Mouse (Mus musculus) G1E (cell line): ENCODE measurements around the gene Mecom. TPM values are rescaled to one million over a fixed set of nuclear protein-coding genes. Genes with fewer than 3 reads are reported as not detected.

Source experiments
- ATAC-seq: 2 replicates; pipeline ENCODE4 v1.8.0; 2016; ENCODE audit warnings: mild to moderate bottlenecking; ENCODE audit not compliant: insufficient number of reproducible peaks, poor library complexity, low FRiP score, severe bottlenecking; ENCODE audit errors: extremely low read depth
- DNase-seq: peaks from one replicate; pipeline ENCODE4 v3.0.0; 2012; ENCODE audit warnings: low spot score
- H3K27me3 ChIP-seq: 2 replicates; pipeline ENCODE4 v1.6.1; 2012; ENCODE audit warnings: mild to moderate bottlenecking, low read length, inconsistent platforms; ENCODE audit not compliant: insufficient read depth
- H3K36me3 ChIP-seq: replicated peaks from 2 replicates; pipeline ENCODE3; 2012; ENCODE audit warnings: mild to moderate bottlenecking, inconsistent platforms
- H3K4me1 ChIP-seq: 2 replicates; pipeline ENCODE4 v1.6.1; 2012; ENCODE audit warnings: low read depth, low read length, inconsistent platforms, mixed read lengths; ENCODE audit not compliant: insufficient read depth
- H3K4me3 ChIP-seq: 2 replicates; pipeline ENCODE4 v1.5.1; 2012; ENCODE audit warnings: low read depth, mild to moderate bottlenecking, inconsistent platforms, low read length, moderate library complexity, mixed read lengths
- H3K9me3 ChIP-seq: replicated peaks from 2 replicates; pipeline ENCODE4 v1.6.1; 2012; ENCODE audit warnings: inconsistent platforms
- CTCF ChIP-seq: IDR thresholded peaks from 2 replicates; pipeline ENCODE4 v1.5.1; 2012; ENCODE audit warnings: low read depth, low read length, inconsistent platforms, mixed read lengths
- GATA1 ChIP-seq: IDR thresholded peaks from 2 replicates; pipeline ENCODE4 v1.6.1; 2012; ENCODE audit warnings: borderline replicate concordance, low read length, inconsistent platforms, mixed read lengths
- GATA2 ChIP-seq: IDR thresholded peaks from 2 replicates; pipeline ENCODE4 v1.6.1; 2012; ENCODE audit warnings: low read depth, low read length, inconsistent platforms, borderline replicate concordance
- POLR2AphosphoS5 ChIP-seq: IDR thresholded peaks from 2 replicates; pipeline ENCODE4 v1.6.1; 2012; ENCODE audit warnings: low read depth, low read length, inconsistent platforms; ENCODE audit not compliant: insufficient replicate concordance
- TAL1 ChIP-seq: conservative IDR thresholded peaks from 2 replicates; pipeline ENCODE4 v1.6.1; 2012; ENCODE audit warnings: low read depth, low read length, inconsistent platforms, mixed read lengths
- polyA plus RNA-seq: library from polyadenylated mRNA; stranded (reverse); fragments of >175 nt; gene quantifications from 2 replicates; pipeline ENCODE4 v1.2.3, GENCODE M21; 2012
- total RNA-seq, 2 experiments: library from RNA; stranded (forward) in 1 of 2; stranded (reverse) in 1 of 2; fragments of 200-1000 nt in 1 of 2; fragments of >200 nt in 1 of 2; fragmentation: Nextera tagmentation in 1 of 2; gene quantifications; 2 replicates each; pipeline ENCODE4 v1.2.3; 2014 to 2017

Gene Mecom
- total and polyA plus RNA-seq, 3 experiments: 0.05 TPM; not detected in 2

DNA sequence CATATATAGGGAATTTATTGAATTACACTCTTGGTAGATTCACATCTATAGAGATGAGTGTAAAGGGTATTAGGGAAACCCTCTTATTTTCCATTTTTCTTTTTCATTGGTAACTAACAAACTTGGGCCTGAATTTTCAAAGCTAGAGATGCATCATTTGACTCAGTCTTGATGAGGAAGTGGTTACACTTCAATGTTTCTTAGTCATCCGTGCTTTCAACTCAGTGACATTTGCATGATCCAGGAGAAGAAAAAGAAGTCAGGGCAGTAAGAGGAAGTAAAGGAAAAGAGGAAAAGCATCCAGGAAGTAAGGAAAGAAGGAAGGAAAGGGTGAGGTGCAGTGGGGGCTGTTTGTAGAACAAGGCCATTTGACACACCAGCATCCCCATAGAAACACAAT is 556.3 kb downstream of the Mecom start:
- TF ChIP-seq CTCF: no peak
- no peak for TF ChIP-seq TAL1
- TF ChIP-seq GATA2: no peak
- no peak for TF ChIP-seq POLR2AphosphoS5
- TF ChIP-seq GATA1: no peak
- H3K9me3 ChIP-seq: peaks cover 16% of the 10 kb centered on the region
- H3K4me1 ChIP-seq: no peaks in the 10 kb centered on the region
- H3K27me3 ChIP-seq: no peaks in the 10 kb centered on the region
- H3K36me3 ChIP-seq: no peaks in the 10 kb centered on the region
- no peak for DNase-seq
- no peak overlapping the region for H3K4me3 ChIP-seq
- ATAC-seq: no peak

GRCm38 (mm10) chr3:29984431-29984830 is 563.4 kb downstream of the Mecom start:
- Histone ChIP-seq H3K9me3 (peaks cover 7% of the 10 kb centered on the region; the same call in 1 of the 2 replicates), H3K4me3 (no peak overlapping the region), H3K4me1 (no peaks in the 10 kb centered on the region), H3K36me3 (no peaks in the 10 kb centered on the region), H3K27me3 (no peaks in the 10 kb centered on the region)
- TF ChIP-seq GATA1: no peak
- no peak for TF ChIP-seq TAL1
- TF ChIP-seq POLR2AphosphoS5: no peak
- TF ChIP-seq CTCF: no peak
- no peak for ATAC-seq
- no peak for DNase-seq

DNA sequence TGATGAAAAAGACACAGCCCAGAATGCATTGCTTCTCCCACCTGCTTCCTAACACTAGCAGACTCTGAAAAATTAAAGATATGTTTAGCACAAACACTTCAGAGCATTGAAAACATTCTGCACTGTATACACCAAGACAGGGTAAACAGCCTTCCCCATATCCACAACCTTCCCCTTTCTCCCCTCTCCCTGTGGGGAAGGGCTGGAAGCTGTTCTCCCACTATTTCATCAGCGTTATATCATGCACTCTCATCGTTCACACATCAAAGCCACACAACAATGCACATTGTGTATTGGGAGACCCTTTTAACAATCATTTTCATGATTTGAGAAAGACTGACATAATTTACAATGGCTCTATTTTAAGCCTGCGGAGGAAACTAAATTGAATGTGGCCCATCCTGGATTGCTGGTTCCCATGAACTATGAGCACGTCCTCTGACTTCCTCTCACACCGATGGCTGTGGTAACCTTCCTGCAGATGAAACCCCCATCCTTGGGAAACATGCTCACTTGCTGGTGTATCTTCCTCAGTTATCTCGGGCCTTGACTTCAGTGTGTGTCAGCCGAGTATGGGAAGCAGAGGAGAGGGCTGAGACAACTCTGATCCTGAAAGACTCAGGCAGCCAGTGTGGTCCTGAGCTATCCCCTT is 566.4 kb downstream of the Mecom start:
- peaks cover 10% of the 10 kb centered on the region for H3K9me3 ChIP-seq
- no peaks in the 10 kb centered on the region for H3K27me3 ChIP-seq
- TF ChIP-seq GATA2 (no peak), POLR2AphosphoS5 (no peak), TAL1 (no peak), GATA1 (no peak), CTCF (no peak)
- no peaks in the 10 kb centered on the region for H3K4me1 ChIP-seq
- ATAC-seq (no peak), DNase-seq (no peak)
- no peak overlapping the region for H3K4me3 ChIP-seq
- H3K36me3 ChIP-seq: no peaks in the 10 kb centered on the region

GRCm38 (mm10) chr3:29980531-29980930 is 567.3 kb downstream of the Mecom start:
- H3K9me3 ChIP-seq: peaks cover 10% of the 10 kb centered on the region
- H3K4me1 ChIP-seq: no peaks in the 10 kb centered on the region
- no peak for TF ChIP-seq GATA2
- TF ChIP-seq GATA1: no peak
- no peak for TF ChIP-seq POLR2AphosphoS5
- no peak for TF ChIP-seq CTCF
- no peak for TF ChIP-seq TAL1
- no peaks in the 10 kb centered on the region for H3K27me3 ChIP-seq
- DNase-seq (no peak), ATAC-seq (no peak)
- H3K4me3 ChIP-seq: no peak overlapping the region
- H3K36me3 ChIP-seq: no peaks in the 10 kb centered on the region

- Histone ChIP-seq H3K4me1 (no peaks in the 10 kb centered on the region), H3K4me3 (no peak overlapping the region), H3K27me3 (no peaks in the 10 kb centered on the region), H3K36me3 (no peaks in the 10 kb centered on the region), H3K9me3 (peaks cover 5% of the 10 kb centered on the region; the same call in 1 of the 2 replicates)
- TF ChIP-seq GATA1 (no peak), POLR2AphosphoS5 (no peak), TAL1 (no peak), CTCF (no peak), GATA2 (no peak)
- ATAC-seq: no peak
- DNase-seq: no peak
Observed at GRCm38 (mm10) chr3:29976580-29976979, 571.2 kb downstream of the Mecom start.

- Histone ChIP-seq H3K36me3 (no peaks in the 10 kb centered on the region), H3K4me1 (no peaks in the 10 kb centered on the region), H3K4me3 (no peak overlapping the region), H3K27me3 (no peaks in the 10 kb centered on the region), H3K9me3 (no peaks in the 10 kb centered on the region; the same call in 1 of the 2 replicates)
- TF ChIP-seq GATA2 (no peak), GATA1 (no peak), POLR2AphosphoS5 (no peak), TAL1 (no peak), CTCF (no peak)
- no peak for DNase-seq
- no peak for ATAC-seq
Observed at GRCm38 (mm10) chr3:29968433-29968949, 579.3 kb downstream of the Mecom start.
